Mouse (Mus musculus) adipocyte (in vitro differentiated cells): Measurements from ENCODE around the gene Thegl.

Experiments used
- DNase-seq: peaks from one replicate; pipeline ENCODE4 v3.0.0-alpha.2; 2016; ENCODE audit warnings: low spot score

Thegl gene

DNA sequence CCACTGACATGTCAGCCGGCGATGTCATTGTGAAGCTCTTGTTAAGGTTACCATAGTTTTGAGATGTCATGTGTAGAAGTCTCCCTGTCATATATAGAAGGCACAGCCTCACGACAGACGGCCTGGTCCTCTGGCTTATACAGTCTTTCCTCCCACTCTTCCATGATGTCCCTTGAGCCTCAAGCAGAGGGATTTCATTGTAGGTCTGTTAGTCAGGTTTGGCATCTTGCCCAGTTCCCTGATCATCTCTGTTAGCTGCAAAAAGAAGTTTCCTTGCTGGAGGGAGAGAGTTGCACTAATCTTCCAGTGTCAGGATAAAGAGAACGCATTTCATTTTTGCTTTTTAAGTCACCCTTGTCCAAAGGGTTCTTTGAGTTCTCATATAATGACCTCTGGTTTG, 36.8 kb downstream of the Thegl start:
- DNase-seq, result no peak

DNA sequence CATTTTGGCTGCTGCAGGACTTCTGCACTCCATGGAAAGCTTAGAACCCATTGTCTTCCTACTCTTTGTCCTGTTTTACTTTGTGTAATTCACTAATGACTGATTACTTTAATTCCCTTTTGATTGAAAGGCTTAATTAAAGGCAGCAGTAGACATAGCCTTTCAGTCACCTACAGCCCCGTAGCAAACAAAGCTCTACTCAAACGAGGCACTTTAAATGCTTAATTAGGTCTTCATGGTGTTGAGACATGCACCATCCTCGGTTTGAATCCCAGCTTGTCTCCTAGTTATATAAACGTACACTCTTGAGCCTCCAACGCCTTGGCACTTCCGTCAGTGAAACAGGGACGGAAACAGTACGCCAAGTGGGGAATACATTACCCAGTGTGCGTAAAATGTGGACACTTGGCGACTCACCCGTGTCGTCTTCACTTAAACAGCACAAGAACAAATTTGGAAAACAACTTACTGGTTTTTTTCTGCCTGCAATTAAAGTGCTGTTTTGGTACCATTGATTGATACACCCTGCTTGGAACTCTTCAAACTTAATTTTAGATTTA, 41.1 kb downstream of the Thegl start:
- DNase-seq, result no peak

DNA sequence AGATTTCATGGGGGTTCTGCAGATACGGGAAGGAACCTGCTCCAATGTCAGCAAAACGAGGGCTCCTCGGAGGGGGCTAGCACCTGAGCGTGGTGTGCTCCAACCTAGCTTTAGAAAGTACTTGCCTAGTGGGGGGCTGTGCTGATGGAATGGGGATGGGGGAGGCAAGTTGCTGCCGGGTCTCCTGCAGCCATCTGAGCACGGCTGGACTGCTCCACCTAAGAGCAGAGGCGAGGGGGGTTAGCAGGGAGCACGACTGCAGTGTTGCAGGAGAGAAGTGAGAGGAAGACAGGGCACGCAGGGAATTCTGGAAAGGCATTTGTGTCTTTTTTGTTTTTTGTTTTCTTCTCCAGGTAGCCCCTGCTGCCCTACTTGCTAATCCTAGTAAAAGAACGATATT, 44.5 kb downstream of the Thegl start:
- no peak for DNase-seq

DNA sequence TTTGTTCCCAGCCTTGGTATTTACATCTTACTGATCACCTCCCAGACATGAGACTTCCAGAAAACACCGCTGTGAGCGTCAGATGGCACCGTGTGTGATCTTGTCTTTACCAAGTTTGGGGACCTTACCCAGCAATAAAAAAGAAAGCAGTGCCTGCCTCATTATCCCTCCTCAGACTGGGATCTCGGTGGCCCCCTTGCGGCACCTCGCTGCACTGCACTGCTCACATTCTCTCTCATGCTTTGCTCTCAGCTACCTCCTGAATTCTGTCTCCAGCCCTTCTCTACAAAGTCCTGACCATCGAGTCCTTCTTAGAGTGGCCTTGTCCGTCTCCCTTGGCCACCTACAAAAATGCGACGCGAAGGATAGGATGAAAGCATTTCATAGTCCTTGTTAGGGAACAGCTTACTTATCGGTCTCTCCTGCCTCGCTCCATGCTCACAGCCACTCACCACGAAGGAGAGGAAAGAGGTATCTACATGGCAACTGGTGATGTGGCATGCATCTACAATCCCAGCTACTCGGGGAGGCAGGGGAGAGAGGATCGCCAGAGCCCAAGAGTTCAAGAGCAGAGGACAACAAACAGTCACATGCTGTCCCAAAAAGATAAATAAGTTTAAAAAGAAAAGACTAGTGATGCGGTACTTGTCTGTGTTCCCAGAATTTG, 45.7 kb downstream of the Thegl start:
- DNase-seq, result no peak

DNA sequence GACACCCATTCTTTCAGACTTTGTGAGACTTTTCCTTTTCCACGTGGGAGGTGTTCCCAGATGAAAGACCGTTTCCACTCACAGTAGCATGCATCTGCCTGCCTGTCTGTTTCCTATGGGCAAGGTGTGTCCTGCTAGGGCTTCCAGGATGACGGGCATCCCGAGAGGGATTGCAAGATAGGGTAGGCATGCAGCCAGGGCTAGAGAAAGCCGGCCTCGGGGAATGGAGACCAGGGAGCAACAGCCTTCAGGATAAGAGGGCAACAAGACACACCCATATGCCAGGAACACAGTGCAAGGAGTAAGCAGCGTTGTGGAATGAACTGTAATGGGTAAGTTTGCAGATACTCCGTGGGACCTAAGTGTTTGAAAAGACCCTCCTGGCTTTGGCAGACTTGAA, 51.5 kb downstream of the Thegl start:
- DNase-seq, result peak; percentile 54

DNA sequence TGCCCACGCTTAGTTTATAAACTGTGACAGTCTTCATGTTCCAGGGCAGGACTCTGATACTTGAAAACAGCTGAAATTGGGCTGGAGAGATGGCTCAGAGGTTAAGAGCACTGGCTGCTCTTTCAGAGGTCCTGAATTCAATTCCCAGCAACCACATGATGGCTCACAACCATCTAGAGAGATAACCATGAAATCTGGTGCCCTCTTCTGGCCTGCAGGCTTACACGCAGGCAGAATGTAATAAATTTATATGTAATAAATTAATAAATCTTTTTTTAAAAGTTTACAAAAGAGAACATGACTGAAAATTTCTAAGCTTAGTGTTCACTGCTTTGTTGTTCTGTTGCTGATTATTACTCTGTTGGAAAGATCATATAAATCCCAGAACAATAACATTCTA, 55.2 kb downstream of the Thegl start:
- DNase-seq, result no peak

DNA sequence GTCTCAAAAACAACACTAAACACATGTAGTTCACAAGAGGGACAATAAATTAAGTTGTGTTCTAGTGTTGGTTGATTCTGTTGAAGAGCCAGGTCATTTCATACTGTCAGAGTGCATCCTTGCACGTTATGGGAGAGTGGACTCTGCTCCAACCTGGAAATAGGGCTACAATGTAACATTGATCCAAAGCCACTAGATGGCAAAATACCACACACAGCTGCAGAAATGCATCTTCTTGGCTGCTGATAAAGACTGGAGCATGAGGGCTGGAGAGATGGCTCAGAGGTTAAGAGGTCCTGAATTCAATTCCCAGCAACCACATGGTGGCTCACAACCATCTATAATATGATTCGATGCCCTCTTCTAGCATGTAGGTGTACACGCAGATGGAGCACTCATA, 55.8 kb downstream of the Thegl start:
- DNase-seq, result peak; percentile 72

DNA sequence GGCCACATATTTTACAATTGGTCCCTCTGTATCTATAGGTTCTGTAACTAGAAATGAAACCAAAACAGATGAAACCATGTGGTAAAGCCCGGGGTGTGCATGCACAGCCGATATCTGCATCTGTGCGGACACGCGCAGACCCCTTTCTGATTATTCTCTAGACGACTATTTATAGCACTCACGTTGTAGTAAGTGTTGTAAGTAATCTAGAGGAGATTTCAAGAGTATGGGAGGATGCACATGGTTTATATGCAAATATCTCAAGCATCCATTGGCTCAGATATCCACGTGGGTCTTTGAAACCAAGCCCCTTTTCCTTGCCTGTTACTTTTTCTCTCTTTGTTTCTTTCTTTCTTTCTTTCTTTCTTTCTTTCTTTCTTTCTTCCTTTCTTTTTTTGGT, 58.0 kb downstream of the Thegl start:
- DNase-seq, result no peak

DNA sequence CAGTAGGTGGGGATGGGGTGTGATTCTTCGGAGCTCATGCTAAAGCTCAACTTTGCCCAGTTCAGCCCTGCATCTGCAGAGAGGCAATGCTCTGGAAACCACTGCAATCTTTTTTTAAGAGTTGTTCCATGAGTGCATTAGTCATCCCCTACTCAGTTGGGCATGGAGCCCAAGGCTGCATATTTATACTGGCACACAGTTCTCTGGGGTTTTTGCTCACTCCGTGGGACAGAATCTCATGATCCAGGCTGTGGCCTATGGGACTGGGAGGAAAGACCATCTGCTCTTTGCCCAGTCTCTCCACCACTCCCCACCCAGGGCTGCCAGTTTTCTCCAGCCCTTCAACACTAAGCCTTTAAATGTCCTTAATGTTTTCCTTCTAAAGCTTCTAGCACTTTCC, 59.1 kb downstream of the Thegl start:
- DNase-seq, result peak; percentile 99

DNA sequence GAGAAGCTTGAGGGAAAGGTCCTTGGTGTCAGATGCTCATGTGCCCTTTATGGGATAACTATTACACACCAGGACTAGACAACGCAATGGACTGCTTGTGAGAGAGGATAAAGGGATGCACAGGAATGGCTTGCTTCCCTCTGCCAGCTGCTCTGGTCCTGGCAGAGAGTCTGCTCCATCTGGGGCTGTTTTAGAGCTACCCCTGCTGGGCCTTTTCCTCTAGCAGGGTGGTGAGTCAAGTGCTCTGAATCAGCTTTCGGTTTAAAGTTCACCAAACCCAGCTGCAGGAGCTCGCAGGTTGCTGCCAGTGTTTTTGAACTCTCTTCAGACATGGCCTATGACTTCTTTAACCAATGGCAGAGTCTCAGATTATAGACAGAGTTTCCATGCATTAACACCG, 60.1 kb downstream of the Thegl start:
- peak; percentile 79 for DNase-seq

DNA sequence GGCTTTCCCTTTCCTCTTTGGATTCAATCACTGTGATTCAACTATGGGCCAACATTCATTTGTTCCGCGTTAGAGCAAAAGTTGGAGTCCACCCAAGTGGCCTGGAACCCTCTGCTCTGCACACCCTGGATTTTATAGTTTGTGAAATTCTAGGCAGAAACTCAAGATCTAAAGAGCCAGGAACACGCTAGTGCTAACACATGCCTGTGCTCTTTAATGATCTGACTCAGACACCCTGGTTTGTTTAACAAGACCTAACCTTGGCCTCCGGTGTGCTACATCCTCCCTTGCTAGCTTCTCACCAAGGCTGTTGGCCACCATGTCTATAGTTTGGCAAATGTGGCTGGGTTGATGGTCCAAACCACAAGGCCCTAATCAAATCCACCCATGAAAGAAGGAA, 64.9 kb downstream of the Thegl start:
- peak; percentile 56 for DNase-seq

DNA sequence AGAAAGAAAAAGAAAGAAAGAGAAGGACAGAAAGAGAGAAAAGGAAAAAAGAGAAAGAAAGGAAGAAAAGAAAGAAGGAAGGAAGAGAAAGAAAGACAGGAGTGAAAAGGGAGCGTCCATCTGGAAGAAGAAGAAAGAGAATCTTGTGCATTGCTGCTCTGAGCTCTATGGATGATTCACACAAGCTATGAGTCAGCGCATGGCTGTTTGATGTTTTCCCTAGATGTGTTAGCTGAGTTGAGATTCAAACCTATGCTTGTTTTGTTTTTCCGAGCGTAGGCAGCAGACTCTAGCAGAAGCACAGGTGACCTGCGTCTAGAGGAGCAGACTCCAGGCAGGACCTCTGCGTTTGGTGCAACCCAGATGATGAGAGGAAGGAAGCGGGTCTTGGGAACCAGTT, 66.9 kb downstream of the Thegl start:
- no peak for DNase-seq

DNA sequence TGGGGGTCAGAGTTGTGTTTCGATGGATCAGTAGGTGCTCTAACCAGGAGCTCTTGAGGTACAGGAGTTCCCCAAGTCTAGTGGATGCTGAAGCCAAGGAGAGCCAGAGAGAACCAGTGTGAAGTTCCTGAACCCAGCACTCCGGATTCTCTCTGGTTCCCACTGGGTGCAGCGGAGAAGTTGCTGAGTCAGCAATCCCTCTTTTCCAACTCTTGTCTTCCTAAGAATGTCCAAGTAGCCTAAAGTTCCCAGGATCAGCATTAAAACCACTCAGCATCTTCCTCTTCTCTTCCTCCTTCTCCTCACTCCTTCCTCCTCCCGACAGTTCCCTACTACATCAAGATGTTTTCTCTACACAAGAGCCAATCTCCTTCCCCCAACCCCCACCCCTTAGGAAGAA, 68.6 kb downstream of the Thegl start:
- no peak for DNase-seq

DNA sequence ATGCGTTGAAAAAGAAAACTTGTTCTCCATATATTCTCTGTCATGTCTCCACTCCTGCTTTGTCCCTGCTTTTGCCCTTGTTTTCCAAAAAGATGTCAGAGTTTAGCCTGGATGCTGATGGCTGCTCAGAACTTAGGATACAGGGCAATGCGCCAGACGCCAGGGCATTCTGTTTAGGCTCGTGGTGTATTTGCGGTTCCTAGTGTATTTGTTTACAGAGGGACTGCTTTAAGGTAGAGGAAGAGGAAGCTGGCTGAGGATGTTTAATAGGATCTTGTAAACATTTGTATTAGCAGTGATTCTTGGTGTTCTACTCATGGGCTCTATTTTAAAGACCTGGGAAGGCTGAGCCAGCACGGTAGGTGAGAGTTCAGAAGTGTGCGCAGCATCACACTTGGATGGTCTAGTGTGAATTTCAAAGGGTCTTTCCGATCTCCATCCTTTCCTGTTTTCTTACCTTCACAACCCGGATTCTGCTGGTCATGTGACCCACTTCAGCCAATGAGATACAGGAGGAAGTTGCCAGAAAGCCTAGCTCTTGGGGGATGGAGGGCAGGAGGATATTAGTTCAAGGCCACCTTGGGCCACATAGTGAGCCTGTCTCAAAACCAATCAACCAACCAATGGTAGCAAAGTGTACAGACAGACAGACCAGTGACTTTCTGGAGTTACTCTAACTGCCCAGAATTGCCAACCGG, 70.1 kb downstream of the Thegl start:
- no peak for DNase-seq

DNA sequence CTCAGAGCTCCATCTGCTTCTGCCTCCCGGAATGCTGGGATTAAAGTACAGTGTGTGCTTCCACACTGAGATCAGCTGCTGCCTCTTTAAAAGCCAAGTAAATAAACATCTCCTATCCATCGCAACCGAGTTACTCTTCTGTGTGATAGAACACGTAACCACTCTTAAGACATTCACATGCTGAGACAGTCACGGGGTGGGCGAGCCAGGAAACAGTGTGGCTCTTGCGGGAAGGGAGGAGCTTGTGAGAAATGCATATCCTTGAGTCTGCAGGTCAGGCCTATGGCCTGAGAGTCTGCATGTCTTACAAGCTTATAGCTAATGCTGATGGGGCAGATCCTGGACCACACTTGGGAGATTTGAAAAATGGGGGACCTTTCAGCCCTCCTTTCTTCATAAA, 70.7 kb downstream of the Thegl start:
- DNase-seq, result no peak

DNA sequence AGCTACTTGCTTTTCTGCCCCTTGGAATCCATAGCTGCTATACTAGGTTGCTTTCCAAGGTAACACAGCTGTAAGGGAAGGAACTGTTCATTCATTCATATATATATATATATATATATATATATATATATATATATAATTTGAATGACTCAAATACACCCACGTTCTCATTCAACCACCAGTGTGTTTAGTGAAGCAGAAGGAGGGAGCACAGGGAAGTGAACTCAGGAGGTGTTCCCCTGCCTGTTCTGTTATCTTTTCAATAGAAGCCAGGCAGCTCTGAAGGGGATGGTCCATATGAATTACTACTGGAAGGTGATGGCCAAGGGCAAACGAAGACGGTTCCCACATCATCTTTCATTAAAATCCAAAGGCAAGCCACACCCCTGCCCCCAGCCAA, 71.3 kb downstream of the Thegl start:
- DNase-seq, result no peak

DNA sequence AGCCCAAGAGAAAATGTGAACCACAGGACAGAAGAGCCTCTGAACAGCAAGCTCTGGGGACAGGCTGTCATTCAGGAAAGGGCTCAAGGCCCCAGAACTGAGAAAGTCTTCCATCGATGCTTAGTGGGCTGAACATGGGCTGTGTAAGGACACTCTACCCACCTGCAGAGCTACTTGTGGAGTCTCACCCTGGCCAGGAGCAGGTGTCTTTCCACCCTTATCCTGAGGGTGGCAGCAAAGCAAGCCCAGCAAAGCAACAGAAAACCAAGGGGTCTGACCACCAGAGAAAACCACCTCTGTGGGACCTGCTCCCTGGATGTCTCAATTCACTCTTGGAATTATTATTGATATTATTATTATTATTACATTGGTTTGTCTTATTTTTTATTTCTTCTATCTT, 73.5 kb downstream of the Thegl start:
- peak; percentile 61 for DNase-seq

DNA sequence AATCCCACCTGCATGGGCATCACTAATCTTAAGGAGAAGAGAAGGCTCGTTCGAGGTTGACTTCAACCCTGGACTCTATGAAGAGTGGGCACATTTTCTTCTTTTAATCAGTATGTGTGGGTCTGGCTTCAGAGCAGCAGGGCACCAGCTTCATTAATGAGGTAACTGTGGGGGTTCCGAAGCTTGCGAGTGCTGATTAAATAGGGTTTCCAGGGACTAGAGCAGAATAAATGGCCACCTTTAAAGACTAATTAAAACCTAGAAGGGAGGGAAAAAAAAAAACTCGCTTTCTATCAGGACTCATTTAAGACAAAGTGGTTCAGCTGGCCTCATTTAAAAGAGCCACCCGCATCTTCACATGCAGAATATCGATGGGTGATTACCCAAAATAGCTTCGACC, 74.1 kb downstream of the Thegl start:
- DNase-seq, result no peak

DNA sequence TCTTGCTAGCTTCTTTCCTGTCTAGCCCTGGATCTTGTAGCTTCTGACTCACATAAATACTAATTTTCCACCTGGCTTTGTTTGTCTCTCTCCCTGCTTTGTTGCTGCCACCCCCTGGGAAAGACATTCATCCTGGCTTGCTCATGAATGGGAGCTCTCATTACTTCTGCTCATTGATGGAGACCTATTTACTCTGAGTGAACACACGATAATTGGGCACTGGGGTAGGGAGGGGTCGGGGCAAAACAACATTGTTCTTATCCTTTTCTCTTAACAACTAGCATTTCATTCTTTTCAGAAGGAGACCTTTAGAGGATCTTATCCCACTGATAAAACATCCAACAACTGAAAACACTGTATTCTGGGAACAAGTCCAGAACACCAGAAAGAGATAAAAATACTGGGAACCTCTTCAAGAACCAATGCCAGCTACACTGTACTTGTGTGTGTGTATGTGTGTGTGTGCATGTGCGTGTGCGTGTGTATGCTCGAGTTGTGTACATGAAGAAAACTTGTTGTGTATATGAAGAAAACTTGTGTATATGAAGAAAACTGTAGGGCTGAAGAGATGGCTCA, 74.8 kb downstream of the Thegl start:
- peak; percentile 48 for DNase-seq

DNA sequence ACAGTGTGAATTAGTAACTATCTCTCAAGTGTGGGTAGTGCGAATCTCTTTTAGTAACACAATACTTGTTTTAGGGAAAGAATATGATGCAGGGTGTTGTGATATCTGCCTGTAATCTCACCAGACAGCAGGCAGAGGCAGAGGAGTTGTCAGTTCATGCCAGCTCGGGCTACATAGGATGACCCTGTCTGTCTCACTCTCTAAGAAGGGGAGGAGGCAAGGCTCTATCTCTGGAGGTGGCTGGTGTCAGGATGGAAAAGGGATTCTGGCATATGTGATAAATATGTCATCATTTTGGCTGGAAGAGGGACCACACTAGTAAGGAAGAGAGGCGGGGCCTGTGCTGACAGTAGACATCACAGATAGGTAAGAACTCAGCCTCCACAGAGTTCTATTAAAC, 76.1 kb downstream of the Thegl start:
- DNase-seq, result no peak

DNA sequence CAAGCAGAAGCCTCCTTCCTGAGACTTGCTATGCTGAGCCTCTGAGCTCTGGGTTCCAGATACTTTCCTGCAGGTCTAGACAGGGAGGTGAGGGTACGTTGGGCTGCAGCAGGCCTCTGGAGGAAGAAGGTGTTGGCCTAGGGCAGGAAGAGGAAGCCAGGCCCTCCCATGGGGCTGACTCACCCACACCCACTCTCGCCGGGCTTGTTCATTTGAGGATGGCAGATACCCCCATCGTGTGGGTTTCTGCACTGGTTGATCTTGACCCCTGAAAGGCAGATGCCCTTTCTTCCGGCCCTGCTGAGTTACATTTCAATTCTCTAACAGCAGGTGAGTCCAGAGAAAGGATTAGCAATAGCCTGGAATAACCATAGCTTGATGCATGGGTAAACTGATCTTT, 76.7 kb downstream of the Thegl start:
- DNase-seq, result no peak

DNA sequence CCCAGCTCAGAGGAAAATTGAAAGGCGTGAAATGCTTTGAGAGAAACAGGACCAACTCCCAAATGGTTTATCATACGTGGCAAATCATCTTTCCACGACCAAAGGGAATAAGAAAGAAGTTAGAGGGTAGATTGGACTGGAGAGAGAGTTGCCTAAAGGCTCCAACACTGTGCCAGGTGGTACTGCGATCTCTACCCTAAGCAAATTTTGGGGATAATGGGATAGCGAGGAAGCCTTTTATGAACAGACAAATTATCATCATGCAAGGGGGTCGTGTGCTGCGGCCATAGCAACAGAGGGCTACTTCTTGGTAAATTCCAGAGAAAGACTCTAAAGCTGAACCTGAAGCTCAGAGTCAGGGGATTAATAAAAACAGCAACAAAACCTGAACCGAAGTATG, 78.1 kb downstream of the Thegl start:
- DNase-seq, result no peak
